Mouse (Mus musculus): ENCODE data around the gene Bpi. TPM values are rescaled to one million over a fixed set of nuclear protein-coding genes. Genes with fewer than 3 reads are reported as not detected.

The Bpi gene
- polyA plus RNA-seq, 2 experiments, result 0.03 TPM; not detected in 1

DNA sequence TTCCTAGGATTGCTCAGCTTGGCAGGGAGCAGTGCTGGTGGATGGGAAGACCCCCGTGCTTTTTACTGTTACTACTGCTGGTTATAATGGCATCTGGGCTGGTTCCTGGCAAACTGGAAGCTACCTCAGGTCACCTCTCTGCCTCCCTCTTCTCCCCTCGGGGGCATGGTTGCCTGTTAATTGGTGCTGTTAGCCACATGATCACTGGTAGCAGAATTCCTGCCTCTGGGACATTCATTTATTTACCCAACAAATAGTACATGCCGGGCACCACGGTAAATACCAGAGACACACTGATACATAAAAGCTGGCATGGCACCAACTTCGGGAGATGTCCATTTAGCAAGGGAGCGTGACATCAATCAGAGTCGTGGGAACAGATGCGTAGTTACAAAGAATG, 1.6 kb downstream of the Bpi start:
- WGBS, result 67% methylated on average over 8 of the region's 8 CpGs
- Histone ChIP-seq H3K4me3 (replicated peaks; ENCODE audit: low read length) (no peak overlapping the region), H3K4me1 (ENCODE audit: control insufficient read depth, insufficient read depth, low read length) (peaks cover 9% of the 10 kb centered on the region; the same call in 1 of the 2 replicates), H3K27ac (replicated peaks; ENCODE audit: low read depth, low read length) (no peak overlapping the region), H3K9ac (ENCODE audit: low read depth, low read length, severe bottlenecking) (no peak overlapping the region), H3K27me3 (ENCODE audit: control insufficient read depth, insufficient read depth, low read length) (no peaks in the 10 kb centered on the region), H3K4me2 (replicated peaks; ENCODE audit: low read depth, low read length, severe bottlenecking) (no peak overlapping the region), H3K36me3 (ENCODE audit: control insufficient read depth, insufficient read depth, low read length) (no peaks in the 10 kb centered on the region), H3K9me3 (ENCODE audit: control insufficient read depth, low read length) (no peaks in the 10 kb centered on the region)
- ATAC-seq (ENCODE audit: low FRiP score, low read depth) (no peak), DNase-seq (ENCODE audit: low spot score) (no peak)
- TF ChIP-seq POLR2A (IDR thresholded peaks at IDR 0.05; ENCODE audit: borderline replicate concordance, extremely low read depth, insufficient read depth, insufficient read length), result no peak

DNA sequence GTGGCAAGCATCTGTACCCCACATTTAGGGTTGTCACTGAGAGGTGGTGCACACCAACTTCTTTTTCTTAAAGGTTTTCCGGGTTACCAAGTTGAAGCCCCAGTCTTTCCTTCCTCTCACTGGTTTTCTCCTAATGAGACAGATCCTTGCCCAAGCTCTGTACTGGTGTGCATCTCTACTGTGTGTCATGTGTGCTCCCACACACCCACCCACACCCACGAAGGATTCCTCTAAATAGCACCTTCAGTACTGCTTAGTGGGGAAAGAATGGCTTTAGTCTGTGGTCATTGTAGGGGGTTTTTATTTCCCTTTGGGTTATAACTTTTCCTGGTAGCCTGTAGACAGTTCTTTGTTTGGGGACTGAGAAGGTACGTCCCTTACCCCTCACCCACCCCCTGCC, 7.0 kb downstream of the Bpi start:
- Histone ChIP-seq H3K36me3 (ENCODE audit: control insufficient read depth, insufficient read depth, low read length) (no peaks in the 10 kb centered on the region), H3K9ac (ENCODE audit: low read depth, low read length, severe bottlenecking) (no peak overlapping the region), H3K4me1 (ENCODE audit: control insufficient read depth, insufficient read depth, low read length) (no peaks in the 10 kb centered on the region), H3K4me2 (replicated peaks; ENCODE audit: low read depth, low read length, severe bottlenecking) (no peak overlapping the region), H3K27me3 (ENCODE audit: control insufficient read depth, insufficient read depth, low read length) (no peaks in the 10 kb centered on the region), H3K9me3 (ENCODE audit: control insufficient read depth, low read length) (no peaks in the 10 kb centered on the region), H3K27ac (replicated peaks; ENCODE audit: low read depth, low read length) (no peak overlapping the region), H3K4me3 (replicated peaks; ENCODE audit: low read length) (no peak overlapping the region)
- ATAC-seq (ENCODE audit: low FRiP score, low read depth) (no peak), DNase-seq (ENCODE audit: low spot score) (no peak)
- no peak for TF ChIP-seq POLR2A (IDR thresholded peaks at IDR 0.05; ENCODE audit: borderline replicate concordance, extremely low read depth, insufficient read depth, insufficient read length)
- 78% methylated on average over 3 of the region's 3 CpGs for WGBS

- Histone ChIP-seq H3K27me3 (ENCODE audit: control insufficient read depth, insufficient read depth, low read length) (no peaks in the 10 kb centered on the region), H3K9me3 (ENCODE audit: control insufficient read depth, low read length) (no peaks in the 10 kb centered on the region), H3K4me1 (ENCODE audit: control insufficient read depth, insufficient read depth, low read length) (peaks cover 8% of the 10 kb centered on the region; the same call in 1 of the 2 replicates), H3K27ac (replicated peaks; ENCODE audit: low read depth, low read length) (no peak overlapping the region), H3K36me3 (ENCODE audit: control insufficient read depth, insufficient read depth, low read length) (no peaks in the 10 kb centered on the region), H3K9ac (ENCODE audit: low read depth, low read length, severe bottlenecking) (no peak overlapping the region), H3K4me3 (replicated peaks; ENCODE audit: low read length) (no peak overlapping the region), H3K4me2 (replicated peaks; ENCODE audit: low read depth, low read length, severe bottlenecking) (no peak overlapping the region)
- WGBS, result 85% methylated on average over 8 of the region's 8 CpGs
- no peak for TF ChIP-seq POLR2A (IDR thresholded peaks at IDR 0.05; ENCODE audit: borderline replicate concordance, extremely low read depth, insufficient read depth, insufficient read length)
- DNase-seq (ENCODE audit: low spot score) (no peak), ATAC-seq (ENCODE audit: low FRiP score, low read depth) (no peak)
Measured at GRCm38 (mm10) chr2:158270017-158270416, 12.1 kb downstream of the Bpi start.

- no peak overlapping the region for H3K4me3 ChIP-seq (replicated peaks; ENCODE audit: low read length)
- ATAC-seq (ENCODE audit: low FRiP score, low read depth) (no peak), DNase-seq (ENCODE audit: low spot score) (no peak)
- H3K27me3 ChIP-seq (ENCODE audit: control insufficient read depth, insufficient read depth, low read length), result no peaks in the 10 kb centered on the region
- H3K9ac ChIP-seq (ENCODE audit: low read depth, low read length, severe bottlenecking), result no peak overlapping the region
- H3K27ac ChIP-seq (replicated peaks; ENCODE audit: low read depth, low read length), result peak overlapping the region; percentile 61
- no peak for TF ChIP-seq POLR2A (IDR thresholded peaks at IDR 0.05; ENCODE audit: borderline replicate concordance, extremely low read depth, insufficient read depth, insufficient read length)
- H3K36me3 ChIP-seq (ENCODE audit: control insufficient read depth, insufficient read depth, low read length), result no peaks in the 10 kb centered on the region
- WGBS, result 19% methylated on average over 2 of the region's 2 CpGs
- H3K9me3 ChIP-seq (ENCODE audit: control insufficient read depth, low read length), result no peaks in the 10 kb centered on the region
- peaks cover 8% of the 10 kb centered on the region; the same call in 1 of the 2 replicates for H3K4me1 ChIP-seq (ENCODE audit: control insufficient read depth, insufficient read depth, low read length)
- H3K4me2 ChIP-seq (replicated peaks; ENCODE audit: low read depth, low read length, severe bottlenecking), result no peak overlapping the region
Measured at GRCm38 (mm10) chr2:158273646-158274045, 15.8 kb downstream of the Bpi start.

DNA sequence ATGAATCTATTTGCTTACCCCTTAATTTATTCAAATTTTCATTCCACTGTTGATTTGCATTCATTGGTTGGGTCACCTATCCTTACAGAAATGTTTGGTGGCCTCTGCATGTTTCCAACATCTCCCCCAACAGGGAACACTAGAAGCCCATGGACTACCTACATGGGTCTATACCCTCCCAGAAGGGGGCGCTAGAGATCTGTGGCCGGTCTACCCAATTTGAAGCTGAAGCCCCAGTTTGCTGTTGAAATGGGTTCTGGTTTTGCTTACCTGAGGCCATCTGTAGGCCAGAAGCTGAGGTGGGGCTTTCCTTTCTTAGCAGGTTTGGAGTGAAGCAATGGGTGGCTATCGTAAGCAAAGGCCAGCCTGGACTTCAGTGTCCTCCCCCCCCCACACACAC, 17.5 kb downstream of the Bpi start:
- H3K36me3 ChIP-seq (ENCODE audit: control insufficient read depth, insufficient read depth, low read length), result no peaks in the 10 kb centered on the region
- WGBS, result 92% methylated on average over 3 of the region's 3 CpGs
- no peak overlapping the region for H3K27ac ChIP-seq (replicated peaks; ENCODE audit: low read depth, low read length)
- peaks cover 8% of the 10 kb centered on the region; the same call in 1 of the 2 replicates for H3K4me1 ChIP-seq (ENCODE audit: control insufficient read depth, insufficient read depth, low read length)
- ATAC-seq (ENCODE audit: low FRiP score, low read depth) (no peak), DNase-seq (ENCODE audit: low spot score) (no peak)
- H3K4me3 ChIP-seq (replicated peaks; ENCODE audit: low read length), result no peak overlapping the region
- H3K4me2 ChIP-seq (replicated peaks; ENCODE audit: low read depth, low read length, severe bottlenecking), result no peak overlapping the region
- no peaks in the 10 kb centered on the region for H3K27me3 ChIP-seq (ENCODE audit: control insufficient read depth, insufficient read depth, low read length)
- no peak for TF ChIP-seq POLR2A (IDR thresholded peaks at IDR 0.05; ENCODE audit: borderline replicate concordance, extremely low read depth, insufficient read depth, insufficient read length)
- H3K9me3 ChIP-seq (ENCODE audit: control insufficient read depth, low read length), result no peaks in the 10 kb centered on the region
- H3K9ac ChIP-seq (ENCODE audit: low read depth, low read length, severe bottlenecking), result no peak overlapping the region

GRCm38 (mm10) chr2:158275811-158276210, 17.9 kb downstream of the Bpi start:
- Histone ChIP-seq H3K27me3 (ENCODE audit: control insufficient read depth, insufficient read depth, low read length) (no peaks in the 10 kb centered on the region), H3K4me3 (replicated peaks; ENCODE audit: low read length) (no peak overlapping the region), H3K9me3 (ENCODE audit: control insufficient read depth, low read length) (no peaks in the 10 kb centered on the region), H3K9ac (ENCODE audit: low read depth, low read length, severe bottlenecking) (no peak overlapping the region), H3K27ac (replicated peaks; ENCODE audit: low read depth, low read length) (no peak overlapping the region), H3K36me3 (ENCODE audit: control insufficient read depth, insufficient read depth, low read length) (no peaks in the 10 kb centered on the region), H3K4me1 (ENCODE audit: control insufficient read depth, insufficient read depth, low read length) (peaks cover 8% of the 10 kb centered on the region; the same call in 1 of the 2 replicates), H3K4me2 (replicated peaks; ENCODE audit: low read depth, low read length, severe bottlenecking) (no peak overlapping the region)
- no peak for DNase-seq (ENCODE audit: low spot score)
- no peak for ATAC-seq (ENCODE audit: low FRiP score, low read depth)
- no peak for TF ChIP-seq POLR2A (IDR thresholded peaks at IDR 0.05; ENCODE audit: borderline replicate concordance, extremely low read depth, insufficient read depth, insufficient read length)
- WGBS, result 66% methylated on average over 4 of the region's 4 CpGs
